Mouse (Mus musculus) forebrain, embryonic 16.5 days (tissue): Measurements from ENCODE around the gene Lipa. TPM values are rescaled to one million over a fixed set of nuclear protein-coding genes. Genes with fewer than 3 reads are reported as not detected.
A peak's percentile ranks its signal among the peaks of the same experiment; 100 is the strongest.

Experiments
- ATAC-seq: fragments of 200-750 bp; cut with Nextera tagmentation; 2 replicates; pipeline ENCODE4 v1.8.0; 2017; ENCODE audit warnings: mild to moderate bottlenecking, moderate library complexity
- H3K27ac ChIP-seq: fragments of 300-500 bp; sonication (generic); 2 replicates; pipeline ENCODE4 v1.5.1; 2014; ENCODE audit warnings: low read length, control low read depth
- H3K27me3 ChIP-seq: fragments of 300-500 bp; sonication (generic); replicated peaks from 2 replicates; pipeline ENCODE4 v1.6.1; 2014; ENCODE audit warnings: low read length; ENCODE audit not compliant: control insufficient read depth, insufficient read depth
- H3K36me3 ChIP-seq: fragments of 300-500 bp; sonication (generic); 2 replicates; pipeline ENCODE4 v1.6.1; 2014; ENCODE audit not compliant: control insufficient read depth, insufficient read depth
- H3K4me1 ChIP-seq: fragments of 300-500 bp; sonication (generic); replicated peaks from 2 replicates; pipeline ENCODE4 v1.6.1; 2014; ENCODE audit warnings: low read length; ENCODE audit not compliant: control insufficient read depth, insufficient read depth
- H3K4me2 ChIP-seq: fragments of 300-500 bp; sonication (generic); 2 replicates; pipeline ENCODE4 v1.6.1; 2014; ENCODE audit warnings: mild to moderate bottlenecking, low read length, control low read depth
- H3K4me3 ChIP-seq: fragments of 300-500 bp; sonication (generic); replicated peaks from 2 replicates; pipeline ENCODE4 v1.5.1; 2014; ENCODE audit warnings: mild to moderate bottlenecking, low read length, control low read depth
- H3K9ac ChIP-seq: fragments of 300-500 bp; sonication (generic); replicated peaks from 2 replicates; pipeline ENCODE4 v1.6.1; 2014; ENCODE audit warnings: low read depth, low read length, control low read depth
- H3K9me3 ChIP-seq: fragments of 300-500 bp; sonication (generic); 2 replicates; pipeline ENCODE4 v1.6.1; 2016; ENCODE audit warnings: low read length; ENCODE audit not compliant: control insufficient read depth
- WGBS: fragments of 180-500 bp; shearing (Covaris S2); extraction: QIAGEN DNeasy Blood & Tissue Kit; methylation state at CpG from one replicate; pipeline ENCODE4 v1.1.7; 2014; 5-methylcytosine and 5-hydroxymethylcytosine counted together
- polyA plus RNA-seq: library from polyadenylated mRNA; unstranded; fragments of >200 nt; fragmentation: Nextera tagmentation; extraction: Ambion mirVana; gene quantifications from 2 replicates; pipeline ENCODE4 v1.2.1, GENCODE M21; 2015

Lipa gene
- polyA plus RNA-seq, 1 experiment from 2014 or later, result 14.2 TPM

DNA sequence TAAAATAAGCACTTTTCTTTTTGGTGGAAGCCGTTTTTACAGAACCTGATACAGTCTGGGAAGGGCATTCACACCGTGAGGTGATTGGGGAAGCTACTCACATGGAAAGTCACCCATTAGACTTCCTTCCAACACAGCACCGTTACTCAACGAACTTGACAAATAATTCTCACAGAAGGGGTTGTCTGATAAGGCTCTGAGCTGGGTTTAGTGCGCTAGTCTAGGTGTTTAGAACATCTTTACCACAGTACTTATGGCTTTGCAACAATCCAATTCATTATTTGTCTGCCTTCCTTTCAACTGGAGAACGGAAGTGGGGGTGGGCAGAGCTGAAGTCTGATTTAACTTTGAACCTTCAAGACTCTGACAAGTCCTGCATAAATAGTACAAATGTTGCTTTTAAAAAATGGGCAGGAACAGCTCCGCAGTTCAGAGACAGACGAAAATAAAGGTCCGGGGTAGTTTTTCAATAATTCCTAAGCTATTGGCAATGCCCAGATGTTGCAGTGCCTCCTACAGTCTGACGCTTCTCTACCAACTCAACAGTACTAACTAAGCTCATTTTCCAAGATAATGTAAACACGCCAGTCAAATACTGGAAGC is 852 bp downstream of the Lipa start:
- peak; percentile 32 for ATAC-seq
- Histone ChIP-seq H3K4me2 (peak overlapping the region; percentile 94), H3K4me1 (peaks cover 9% of the 10 kb centered on the region), H3K9ac (peak overlapping the region; percentile 73), H3K27me3 (no peaks in the 10 kb centered on the region), H3K36me3 (no peaks in the 10 kb centered on the region), H3K4me3 (peak overlapping the region; percentile 74), H3K9me3 (no peaks in the 10 kb centered on the region), H3K27ac (peak overlapping the region; percentile 34; the same call in 1 of the 2 replicates)
- WGBS, result 38% methylated on average over 11 of the region's 11 CpGs

DNA sequence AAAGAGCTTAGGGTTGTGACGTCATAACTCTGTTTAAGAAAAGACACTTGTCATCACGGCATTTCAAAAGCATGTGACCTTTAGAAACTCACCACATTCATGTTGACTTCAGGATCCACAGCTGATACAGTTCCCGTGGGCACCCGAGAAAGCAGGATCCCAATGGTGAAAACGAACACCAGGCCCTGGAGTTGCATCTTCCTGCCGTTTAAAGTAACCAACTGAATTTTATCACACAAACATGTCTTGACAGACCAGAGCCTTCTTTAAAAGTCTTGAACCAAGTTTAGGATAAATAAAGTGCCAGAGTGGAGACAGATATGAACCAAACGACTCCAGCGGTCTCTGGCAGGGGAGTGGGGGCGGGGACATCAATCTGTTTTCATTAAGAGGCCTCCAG is 2.6 kb downstream of the Lipa start:
- Histone ChIP-seq H3K4me2 (no peak overlapping the region), H3K27me3 (no peaks in the 10 kb centered on the region), H3K36me3 (no peaks in the 10 kb centered on the region), H3K27ac (no peak overlapping the region), H3K9ac (no peak overlapping the region), H3K4me1 (peaks cover 9% of the 10 kb centered on the region), H3K9me3 (no peaks in the 10 kb centered on the region), H3K4me3 (no peak overlapping the region)
- ATAC-seq, result no peak
- 83% methylated on average over 9 of the region's 9 CpGs for WGBS

DNA sequence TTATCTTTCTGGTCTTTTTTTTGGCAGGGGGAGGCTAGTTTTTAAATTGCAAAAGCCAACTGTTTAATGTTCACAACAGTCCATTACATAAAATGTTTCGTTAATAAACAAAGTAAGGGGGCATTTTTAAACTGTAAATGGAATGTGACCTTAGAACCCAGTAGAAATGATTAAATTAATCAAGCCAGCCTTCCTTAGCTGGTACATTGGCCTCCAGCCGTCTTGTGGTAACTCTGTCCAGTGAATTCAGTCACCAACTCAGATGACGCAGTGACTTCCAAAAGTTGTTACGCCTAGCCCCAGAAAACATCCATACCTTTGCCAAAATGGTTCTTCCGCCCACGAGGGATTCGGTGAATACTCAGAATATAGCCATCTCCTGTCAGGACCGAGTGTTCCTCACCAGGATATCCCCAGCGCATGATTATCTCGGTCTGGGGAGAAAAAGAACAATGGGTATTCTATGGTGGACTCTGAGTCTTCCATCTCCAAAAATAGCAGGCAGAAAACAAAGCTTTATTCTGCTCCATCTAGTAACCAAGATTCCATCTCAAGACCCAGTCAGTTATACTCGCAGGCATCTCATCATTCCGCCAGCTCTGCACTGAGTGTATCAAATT is 4.1 kb downstream of the Lipa start:
- Histone ChIP-seq H3K4me2 (no peak overlapping the region), H3K4me3 (no peak overlapping the region), H3K27ac (no peak overlapping the region), H3K4me1 (peaks cover 9% of the 10 kb centered on the region), H3K9ac (no peak overlapping the region), H3K9me3 (no peaks in the 10 kb centered on the region), H3K36me3 (no peaks in the 10 kb centered on the region), H3K27me3 (no peaks in the 10 kb centered on the region)
- 87% methylated on average over 12 of the region's 12 CpGs for WGBS
- no peak for ATAC-seq

DNA sequence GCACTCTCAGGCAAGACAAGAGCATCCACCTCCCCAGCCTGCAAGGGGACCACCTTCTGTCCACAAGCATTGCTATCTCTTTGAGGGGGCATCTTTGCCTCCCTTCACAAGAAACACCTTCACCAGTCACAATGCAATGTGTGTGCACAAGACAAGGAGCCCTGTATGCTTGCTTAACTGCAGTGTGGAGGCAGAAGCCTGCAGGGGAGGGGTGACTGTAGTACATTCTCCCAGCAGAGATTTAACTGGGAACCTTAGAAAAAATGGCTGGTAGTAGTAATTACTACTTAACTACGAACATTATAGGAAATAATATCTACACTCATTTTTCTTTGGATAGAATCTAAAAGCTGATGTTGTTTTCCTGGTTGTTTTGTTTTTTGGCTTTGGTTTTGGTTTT is 5.3 kb downstream of the Lipa start:
- Histone ChIP-seq H3K9ac (no peak overlapping the region), H3K9me3 (no peaks in the 10 kb centered on the region), H3K4me1 (peaks cover 7% of the 10 kb centered on the region), H3K4me3 (no peak overlapping the region), H3K36me3 (no peaks in the 10 kb centered on the region), H3K27ac (no peak overlapping the region), H3K27me3 (no peaks in the 10 kb centered on the region), H3K4me2 (no peak overlapping the region)
- ATAC-seq, result no peak
- WGBS, result 83% methylated on average over 1 of the region's 1 CpGs

DNA sequence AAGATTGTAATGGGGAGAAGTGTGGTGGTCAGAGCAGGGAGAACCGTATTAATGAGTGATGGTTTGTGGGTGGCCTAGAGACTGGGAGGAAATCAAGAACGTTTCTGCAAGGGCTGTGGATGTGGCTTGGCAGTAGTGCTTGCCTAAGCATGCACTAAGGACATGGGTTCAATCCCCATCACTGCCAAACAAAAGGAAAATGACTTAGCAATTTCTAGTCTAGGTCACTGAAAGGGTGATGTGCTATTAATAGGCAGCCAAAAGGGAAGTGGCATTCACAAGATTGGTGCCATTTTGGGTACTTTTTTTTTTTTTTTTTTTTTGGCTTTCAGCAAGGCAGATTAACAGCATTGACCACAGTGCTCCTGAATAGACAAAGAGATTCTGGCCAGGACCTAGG is 5.9 kb downstream of the Lipa start:
- no peaks in the 10 kb centered on the region for H3K9me3 ChIP-seq
- H3K36me3 ChIP-seq, result no peaks in the 10 kb centered on the region
- no peak overlapping the region for H3K9ac ChIP-seq
- ATAC-seq, result no peak
- peaks cover 3% of the 10 kb centered on the region for H3K4me1 ChIP-seq
- H3K4me2 ChIP-seq, result no peak overlapping the region
- no peak overlapping the region for H3K4me3 ChIP-seq
- 61% methylated on average over 2 of the region's 2 CpGs for WGBS
- H3K27ac ChIP-seq, result no peak overlapping the region
- H3K27me3 ChIP-seq, result no peaks in the 10 kb centered on the region

DNA sequence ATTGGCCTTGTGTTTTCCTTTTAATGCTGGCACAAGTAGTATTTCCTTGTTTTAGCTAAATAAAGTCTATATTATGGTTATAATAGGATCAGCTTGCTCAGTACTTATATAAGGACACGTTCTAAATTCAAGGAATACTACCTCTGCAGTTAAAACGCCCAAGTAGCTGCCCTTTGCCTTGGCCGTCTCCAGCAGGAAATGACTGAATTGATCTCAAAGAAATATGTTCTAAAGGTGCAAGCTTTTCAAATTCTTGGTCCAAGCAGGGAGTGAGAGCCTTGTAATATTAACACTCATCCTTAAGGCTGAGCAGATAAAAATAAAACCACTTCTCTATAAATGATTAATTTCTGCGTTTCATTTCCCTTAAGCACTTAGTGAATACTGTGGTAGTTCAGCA is 7.2 kb downstream of the Lipa start:
- no peak overlapping the region for H3K27ac ChIP-seq
- no peak overlapping the region for H3K4me3 ChIP-seq
- H3K4me1 ChIP-seq, result no peaks in the 10 kb centered on the region
- no peak overlapping the region for H3K4me2 ChIP-seq
- no peaks in the 10 kb centered on the region for H3K9me3 ChIP-seq
- H3K9ac ChIP-seq, result no peak overlapping the region
- 89% methylated on average over 4 of the region's 4 CpGs for WGBS
- no peaks in the 10 kb centered on the region for H3K36me3 ChIP-seq
- ATAC-seq, result no peak
- H3K27me3 ChIP-seq, result no peaks in the 10 kb centered on the region

DNA sequence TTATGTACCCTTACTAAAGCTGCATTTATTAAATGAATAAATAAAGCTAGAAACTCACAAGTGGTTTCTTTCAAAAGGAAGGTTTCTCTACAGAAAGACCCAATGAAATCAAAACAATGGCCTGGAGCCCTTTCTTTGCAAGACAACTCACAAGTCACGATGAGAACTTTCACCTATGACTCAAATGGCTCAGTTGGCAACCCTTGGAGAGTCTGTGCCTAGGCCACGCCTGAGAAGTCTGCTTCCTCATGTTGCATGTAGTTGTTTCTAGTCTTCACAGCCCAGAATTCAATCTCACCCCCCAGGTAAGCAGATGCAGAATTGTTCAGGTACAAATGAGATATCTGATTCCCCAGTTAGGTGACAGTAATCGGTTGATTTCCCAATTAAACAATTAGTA is 7.6 kb downstream of the Lipa start:
- Histone ChIP-seq H3K4me1 (no peaks in the 10 kb centered on the region), H3K4me2 (no peak overlapping the region), H3K27me3 (no peaks in the 10 kb centered on the region), H3K36me3 (no peaks in the 10 kb centered on the region), H3K4me3 (no peak overlapping the region), H3K9ac (no peak overlapping the region), H3K27ac (no peak overlapping the region), H3K9me3 (no peaks in the 10 kb centered on the region)
- ATAC-seq, result no peak
- 93% methylated on average over 3 of the region's 3 CpGs for whole genome bisulfite sequencing

DNA sequence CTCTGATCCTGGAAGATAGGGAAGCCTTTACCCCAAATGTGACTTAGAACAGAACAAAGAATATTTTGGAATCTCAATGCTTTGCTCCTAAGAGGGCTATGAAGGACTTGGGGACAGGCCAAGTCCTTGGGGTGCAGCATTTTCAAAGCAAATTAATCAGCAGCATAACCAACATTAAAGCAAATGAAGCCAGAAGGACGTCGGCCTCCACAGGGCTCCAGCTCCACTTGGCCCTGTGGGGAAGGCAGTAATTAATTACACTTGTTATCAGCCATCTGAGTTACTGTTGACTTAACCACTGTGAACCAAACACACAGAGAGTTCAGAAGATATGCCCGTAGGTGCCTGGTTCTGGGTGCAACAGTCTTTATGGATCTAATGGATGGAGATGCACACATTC is 8.5 kb downstream of the Lipa start:
- ATAC-seq, result no peak
- no peaks in the 10 kb centered on the region for H3K4me1 ChIP-seq

DNA sequence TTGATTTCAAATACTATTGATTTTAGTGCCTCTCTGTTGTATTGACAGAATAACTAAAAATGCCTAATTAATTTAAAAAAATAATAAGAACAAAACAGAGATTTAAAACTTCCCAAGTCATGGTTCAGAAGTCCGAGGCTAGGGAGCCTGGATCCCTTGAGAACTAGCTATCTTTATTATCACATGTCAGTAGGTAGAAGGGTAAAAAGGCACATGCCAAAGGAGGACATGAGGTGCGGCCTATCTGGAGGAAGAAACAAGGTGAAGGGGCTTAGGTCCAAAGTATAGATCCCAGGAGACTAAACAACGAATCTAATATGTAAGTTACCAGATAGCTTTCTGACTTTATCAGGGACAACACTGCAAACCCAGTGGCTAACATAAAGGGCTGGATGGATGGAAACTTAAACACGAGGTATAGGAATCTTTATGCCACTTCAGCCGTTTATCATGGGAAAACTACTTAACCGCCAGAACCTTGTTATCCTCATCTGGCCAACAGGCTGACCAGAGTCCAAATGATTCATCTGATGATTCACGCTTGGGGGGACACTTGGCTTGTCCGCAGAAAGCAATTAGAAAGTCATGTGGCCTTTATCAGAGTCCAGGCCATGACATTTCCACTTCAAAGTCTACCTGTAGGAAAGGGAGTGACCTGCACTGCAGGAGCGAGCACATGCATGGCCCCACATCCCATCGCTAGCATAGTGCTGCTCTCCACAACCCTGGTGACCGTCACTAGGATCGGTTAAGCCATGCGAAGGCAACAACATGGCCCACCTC is 9.3 kb downstream of the Lipa start:
- Histone ChIP-seq H3K9me3 (no peaks in the 10 kb centered on the region), H3K4me1 (no peaks in the 10 kb centered on the region), H3K36me3 (no peaks in the 10 kb centered on the region), H3K4me2 (no peak overlapping the region), H3K27ac (no peak overlapping the region), H3K27me3 (no peaks in the 10 kb centered on the region), H3K4me3 (no peak overlapping the region), H3K9ac (no peak overlapping the region)
- no peak for ATAC-seq
- 95% methylated on average over 13 of the region's 13 CpGs for WGBS

More for the DNA sequence above, 8.5 kb downstream of the Lipa start:
- no peak overlapping the region for H3K27ac ChIP-seq
- no peak overlapping the region for H3K9ac ChIP-seq
- 69% methylated on average over 3 of the region's 3 CpGs for WGBS
- H3K4me2 ChIP-seq, result no peak overlapping the region
- no peaks in the 10 kb centered on the region for H3K36me3 ChIP-seq
- no peak overlapping the region for H3K4me3 ChIP-seq
- no peaks in the 10 kb centered on the region for H3K27me3 ChIP-seq
- no peaks in the 10 kb centered on the region for H3K9me3 ChIP-seq
